Mouse (Mus musculus) frontal cortex, postnatal 14 days (tissue): ENCODE measurements at regions not wholly inside any gene's neighbourhood (a gene's known extent, or its start where the extent isn't known, plus 50 kb on each side); places are given as distances from the start of the nearest gene placed in this dataset.

Source experiments
- DNase-seq, 2 experiments: peaks; one replicate each; pipeline ENCODE4 v3.0.0; 2022; ENCODE audit warnings: low spot score in 2 of 2

GRCm38 (mm10) chr9:26549551-26549950, 184.0 kb upstream of the B3gat1 start:
- DNase-seq = no peak

- no peak for DNase-seq
These were observed 157.5 kb upstream of the B3gat1 start for GRCm38 (mm10) chr9:26575990-26576389.

- no peak for DNase-seq
These were observed 131.5 kb upstream of the B3gat1 start for GRCm38 (mm10) chr9:26601979-26602378.

- no peak for DNase-seq
These were observed 129.0 kb upstream of the B3gat1 start for GRCm38 (mm10) chr9:26604552-26604951.

GRCm38 (mm10) chr9:26611711-26612437, 121.7 kb upstream of the B3gat1 start:
- no peak for DNase-seq

- no peak for DNase-seq
These were observed 110.6 kb upstream of the B3gat1 start for GRCm38 (mm10) chr9:26622840-26623448.

GRCm38 (mm10) chr9:26625171-26625937, 108.2 kb upstream of the B3gat1 start:
- no peak for DNase-seq

GRCm38 (mm10) chr9:26632891-26633650, 100.5 kb upstream of the B3gat1 start:
- peak; percentile 43 to 72 for DNase-seq

- DNase-seq = peak; percentile 43 to 58
These were observed 98.3 kb upstream of the B3gat1 start for GRCm38 (mm10) chr9:26635211-26635610.

GRCm38 (mm10) chr9:26638586-26638985, 94.9 kb upstream of the B3gat1 start:
- no peak for DNase-seq

GRCm38 (mm10) chr9:26642302-26642701, 91.2 kb upstream of the B3gat1 start:
- no peak for DNase-seq

- no peak for DNase-seq
These were observed 90.7 kb upstream of the B3gat1 start for GRCm38 (mm10) chr9:26642831-26643230.

- DNase-seq = peak in 1 of 2 experiments; percentile 16
These were observed 84.0 kb upstream of the B3gat1 start for GRCm38 (mm10) chr9:26649506-26649905.

GRCm38 (mm10) chr9:26652920-26653319, 80.6 kb upstream of the B3gat1 start:
- DNase-seq = no peak

GRCm38 (mm10) chr9:26659366-26659765, 74.2 kb upstream of the B3gat1 start:
- DNase-seq = no peak

- no peak for DNase-seq
These were observed 70.0 kb upstream of the B3gat1 start for GRCm38 (mm10) chr9:26663544-26663943.

GRCm38 (mm10) chr9:26667835-26668234, 65.7 kb upstream of the B3gat1 start:
- DNase-seq = no peak

- DNase-seq = no peak
These were observed 59.3 kb upstream of the B3gat1 start for GRCm38 (mm10) chr9:26674059-26674757.

- DNase-seq = no peak
These were observed 55.2 kb upstream of the B3gat1 start for GRCm38 (mm10) chr9:26678288-26678687.

- DNase-seq = no peak
These were observed 52.0 kb upstream of the B3gat1 start for GRCm38 (mm10) chr9:26681516-26681915.
